Mouse (Mus musculus) kidney, adult 9 months (tissue): ENCODE data around the gene Denr.

Source experiments
- DNase-seq: peaks from one replicate; pipeline ENCODE4 v3.0.0; 2022

Gene Denr

GRCm38 (mm10) chr5:123906976-123907630, at the start of gene Denr:
TSS of gene Denr (plus strand) at chr5:123907175.
- peak; percentile 98 for DNase-seq

DNA sequence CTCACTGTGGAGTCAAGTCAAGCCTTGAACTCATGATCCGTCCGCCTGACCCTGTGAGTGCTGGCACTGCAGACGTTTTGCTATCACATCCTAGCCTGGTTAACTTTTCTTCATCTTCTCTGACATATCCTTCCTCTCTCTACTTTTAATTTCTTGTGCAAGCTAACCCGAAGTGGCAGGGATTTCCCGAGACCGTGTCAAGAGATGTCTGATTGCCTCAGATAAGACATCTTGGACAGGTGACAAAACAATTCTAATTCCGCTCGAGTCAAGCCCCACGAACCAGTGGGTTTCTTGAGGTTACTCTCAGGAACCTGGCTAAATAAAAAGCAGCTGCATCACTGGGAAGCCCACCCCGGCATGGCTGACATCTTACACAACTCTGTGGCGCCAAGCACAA, 48.2 kb upstream of the Denr start:
- DNase-seq, result no peak

DNA sequence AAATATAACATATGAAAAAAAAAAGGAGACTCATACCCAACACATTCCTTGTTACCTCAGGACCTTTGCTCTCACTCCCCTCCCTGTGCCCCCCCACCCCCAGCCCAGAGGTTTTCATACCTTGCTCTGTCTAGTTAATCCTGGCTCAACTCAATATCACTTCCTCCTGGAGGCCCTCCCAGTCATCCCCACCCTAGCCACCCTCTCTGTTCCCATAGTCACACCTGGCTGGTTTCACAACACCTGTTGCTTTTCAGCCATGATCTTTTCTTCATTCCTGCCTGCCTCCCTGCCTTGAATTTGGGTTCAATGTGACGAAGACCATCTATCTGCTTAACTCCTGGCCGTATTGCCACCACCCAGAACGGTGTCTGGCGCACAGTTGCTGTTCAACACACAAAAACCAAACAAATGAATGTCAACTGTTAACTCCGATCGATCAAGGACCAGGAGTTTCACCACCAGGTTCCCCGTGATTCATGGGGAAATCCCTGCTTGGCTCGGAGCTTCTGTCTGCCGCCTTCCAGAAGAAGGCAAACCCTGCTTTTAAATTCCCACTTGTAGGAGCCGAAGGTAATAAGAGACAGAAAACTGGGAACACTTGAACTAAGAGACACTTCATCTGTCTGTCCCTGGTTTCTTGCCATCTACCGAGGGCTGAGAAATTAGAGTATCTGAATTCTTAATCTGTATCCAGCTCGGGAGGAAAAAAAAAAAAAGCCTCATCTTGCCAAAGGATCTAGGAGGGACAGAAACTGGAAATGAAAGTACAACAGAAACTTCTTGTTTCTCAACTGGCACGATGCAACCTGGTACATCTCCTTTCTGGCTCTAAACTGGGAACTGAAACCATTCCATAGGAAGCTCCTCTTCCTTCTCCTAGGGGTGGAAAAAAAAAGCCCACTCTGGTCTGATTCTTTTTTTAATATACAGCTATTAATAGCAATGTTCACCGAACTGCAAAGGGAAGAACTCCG, 44.3 kb upstream of the Denr start:
- no peak for DNase-seq

DNA sequence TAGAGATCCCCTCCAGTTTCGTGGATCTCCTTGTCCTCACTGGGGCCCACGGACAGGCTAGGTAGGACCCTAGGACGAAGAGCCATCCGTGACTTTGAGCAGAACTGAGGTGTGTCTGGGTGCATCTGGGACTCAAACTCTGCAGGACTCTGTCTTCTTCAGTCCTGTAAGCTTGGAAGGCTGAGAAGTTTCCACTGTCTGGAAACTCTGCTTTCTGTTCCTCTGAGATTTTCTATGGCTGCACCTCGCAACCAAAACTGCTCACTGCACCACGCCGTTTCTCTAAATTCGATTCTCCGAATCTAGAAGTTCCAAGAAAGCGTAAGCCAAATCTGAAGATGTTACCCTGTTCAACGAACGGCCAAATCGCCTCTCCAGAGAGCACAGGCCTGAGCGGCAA, 43.0 kb upstream of the Denr start:
- DNase-seq, result no peak

- DNase-seq, result no peak
Observed at GRCm38 (mm10) chr5:123865365-123865764, 41.6 kb upstream of the Denr start, which contains the start of gene Hcar2. TSS of gene Hcar2 (minus strand) at chr5:123865499.

DNA sequence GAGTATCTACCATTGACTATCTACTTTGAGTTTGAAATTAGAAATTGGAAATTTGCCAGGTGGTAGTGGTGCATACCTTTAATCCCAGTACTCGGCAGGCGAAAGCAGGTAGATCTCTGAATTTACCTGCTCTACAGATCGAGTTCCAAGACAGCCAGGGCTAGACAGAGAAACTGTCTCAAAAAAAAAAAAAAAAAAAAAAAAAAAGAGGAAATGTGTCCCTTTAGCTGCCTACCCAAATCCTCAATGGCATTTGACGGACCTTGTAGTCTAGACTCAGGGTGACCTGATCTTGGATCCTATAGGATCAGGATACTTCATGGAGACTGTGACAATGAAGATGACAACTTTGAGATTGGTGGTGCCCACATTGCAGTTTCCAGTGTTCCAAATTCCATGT, 40.5 kb upstream of the Denr start:
- no peak for DNase-seq

DNA sequence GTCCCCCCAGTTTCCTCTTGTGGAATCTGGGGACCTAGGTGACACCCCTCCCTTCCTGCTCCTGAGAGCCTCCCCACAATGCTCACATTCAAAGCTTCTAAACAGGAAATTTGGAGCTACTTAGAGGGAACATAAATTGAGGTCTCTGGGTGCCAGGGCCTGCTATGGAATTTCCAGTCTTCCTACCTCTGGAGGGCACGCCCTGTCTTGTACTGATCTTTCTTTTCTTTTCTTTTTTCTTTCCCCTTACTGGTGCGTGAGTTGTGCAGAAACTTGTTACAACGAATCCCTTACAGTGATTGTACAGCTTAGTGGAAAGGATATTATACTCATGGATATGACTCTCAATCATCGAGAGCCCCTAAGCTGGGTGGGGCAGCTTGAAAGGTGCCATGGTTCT, 37.4 kb upstream of the Denr start:
- DNase-seq, result no peak

DNA sequence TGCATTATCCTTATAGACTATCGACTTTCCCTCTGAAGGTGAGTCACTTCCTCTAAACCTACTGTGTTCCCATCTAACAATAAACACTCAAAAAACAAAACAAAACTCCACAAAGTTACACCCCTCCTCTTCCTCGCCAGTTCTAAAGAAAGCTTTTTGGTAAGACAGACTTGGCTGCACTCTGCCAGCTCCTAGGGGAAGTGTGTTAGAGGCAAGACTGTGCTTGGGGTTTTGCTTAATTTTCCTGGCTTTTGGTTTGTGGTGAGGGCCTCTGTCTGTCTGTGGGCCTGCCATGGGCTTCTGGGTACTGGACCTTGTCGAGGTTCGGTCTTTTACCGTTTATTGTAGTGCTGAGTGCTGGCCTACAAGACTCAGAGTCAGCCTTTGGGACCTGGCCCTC, 32.8 kb upstream of the Denr start:
- no peak for DNase-seq

- no peak for DNase-seq
Observed at GRCm38 (mm10) chr5:123878056-123878455, 28.9 kb upstream of the Denr start.

GRCm38 (mm10) chr5:123879928-123880327, 27.0 kb upstream of the Denr start, which contains the start of gene Hcar1:
TSS of gene Hcar1 (minus strand) at chr5:123880020.
- no peak for DNase-seq

DNA sequence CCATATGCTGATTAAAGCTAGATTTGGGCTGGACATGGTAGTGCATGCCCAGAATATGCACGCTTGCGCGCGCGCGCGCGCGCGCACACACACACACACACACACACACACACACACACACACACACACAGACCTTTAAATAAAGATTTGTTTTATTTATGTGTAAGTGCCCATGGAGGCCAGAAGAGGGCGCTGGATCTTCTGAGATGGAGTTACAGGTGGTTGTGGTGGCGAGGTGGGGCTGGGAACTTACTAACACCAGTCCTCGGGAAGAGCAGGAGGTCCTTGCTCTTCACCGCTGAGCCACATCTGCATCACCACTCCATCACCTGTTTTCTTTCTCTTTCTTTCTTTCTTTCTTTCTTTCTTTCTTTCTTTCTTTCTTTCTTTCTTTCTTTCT, 26.2 kb upstream of the Denr start:
- DNase-seq, result no peak

DNA sequence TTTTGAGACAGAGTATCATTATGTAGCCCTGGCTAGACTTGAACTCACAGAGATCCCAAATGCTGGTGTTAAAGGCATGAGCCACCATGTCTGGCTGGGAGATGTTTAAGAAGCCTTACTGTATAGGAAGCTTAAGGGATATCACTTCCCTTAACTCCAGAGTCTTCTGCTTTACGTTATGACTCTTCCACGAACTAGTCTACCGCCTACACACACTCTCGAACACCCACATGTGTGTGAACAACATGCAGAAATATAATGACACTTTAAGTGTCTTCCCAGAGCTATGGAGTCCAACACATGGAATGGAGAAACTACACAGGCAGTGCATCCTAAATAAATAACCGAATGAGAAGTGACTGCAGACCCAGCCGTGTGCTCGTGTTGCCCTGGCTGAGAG, 23.1 kb upstream of the Denr start:
- no peak for DNase-seq

DNA sequence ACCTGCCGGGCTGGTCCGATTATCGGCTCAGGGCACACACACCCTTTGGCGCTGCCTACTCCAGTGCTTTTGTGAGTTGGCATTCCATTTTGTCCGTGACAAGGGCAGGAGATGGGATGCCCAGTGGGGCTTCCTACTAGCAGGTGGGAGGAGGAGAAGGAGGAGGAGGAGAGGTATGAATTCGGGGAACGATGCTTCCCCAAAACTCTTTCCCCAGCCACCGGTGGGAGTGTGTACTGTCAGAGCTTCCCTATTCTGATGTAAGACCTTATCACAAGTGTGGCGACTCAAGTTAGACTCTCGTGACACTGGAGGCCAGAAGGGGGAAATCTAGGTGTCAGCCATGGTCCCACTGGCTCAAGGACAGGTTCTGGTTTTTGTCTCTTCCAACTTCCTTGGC, 22.6 kb upstream of the Denr start:
- no peak for DNase-seq

DNA sequence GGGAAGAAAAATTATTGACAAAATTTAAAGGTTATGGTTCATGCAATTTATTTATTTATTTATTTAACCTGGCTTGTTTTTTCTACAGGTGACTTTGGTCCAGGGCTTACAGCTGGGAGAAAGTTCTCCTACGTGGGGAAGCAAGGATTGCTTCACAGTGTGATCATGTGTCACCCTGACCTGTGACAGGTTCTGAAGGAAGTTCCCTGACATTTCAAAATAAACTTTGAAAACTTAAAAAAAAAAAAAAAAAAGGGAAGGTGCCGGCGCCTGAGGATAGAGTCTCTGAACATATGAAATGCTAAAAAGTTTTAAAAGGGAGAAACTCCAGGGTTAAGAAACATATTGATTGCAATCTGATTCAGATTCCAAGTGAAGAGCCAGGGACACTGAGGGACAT, 20.6 kb upstream of the Denr start:
- DNase-seq, result no peak

DNA sequence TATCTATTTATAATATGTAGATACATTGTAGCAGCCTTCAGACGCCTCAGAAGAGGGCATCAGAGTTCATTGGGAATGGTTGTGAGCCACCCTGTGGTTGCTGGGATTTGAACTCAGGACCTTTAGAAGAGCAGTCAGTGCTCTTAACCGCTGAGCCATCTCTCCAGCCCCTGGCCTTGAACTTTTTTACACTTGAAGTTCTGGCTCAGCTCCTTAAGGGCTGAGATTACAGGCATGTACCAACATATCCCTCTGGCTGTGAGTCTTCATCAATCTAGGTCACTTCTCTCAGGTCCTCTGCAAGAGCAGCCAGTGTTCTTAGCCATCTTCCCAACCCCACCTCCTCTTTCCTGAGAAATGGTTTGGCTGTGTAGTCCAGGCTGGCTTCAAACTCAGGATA, 16.7 kb upstream of the Denr start:
- DNase-seq, result no peak

DNA sequence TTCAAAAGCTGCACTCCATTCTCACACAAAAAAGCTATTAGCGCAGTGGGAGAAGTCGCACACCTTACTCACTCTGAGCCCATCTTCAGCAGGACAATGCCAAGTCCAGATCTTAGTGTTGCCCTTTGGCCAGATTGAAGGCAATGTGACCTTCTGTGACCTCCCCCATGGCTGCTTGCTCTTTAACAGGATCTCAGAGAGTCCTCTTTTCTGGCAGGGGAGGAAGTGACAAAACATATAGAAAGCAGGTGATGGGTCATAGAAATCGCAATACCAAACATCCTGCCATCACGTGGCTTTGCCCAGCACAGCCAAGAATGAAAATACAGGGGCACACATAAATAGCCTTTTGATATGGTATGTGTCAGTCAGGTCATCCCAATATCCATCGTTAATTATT, 16.0 kb upstream of the Denr start:
- DNase-seq, result no peak

GRCm38 (mm10) chr5:123891669-123892068, 15.3 kb upstream of the Denr start:
- no peak for DNase-seq

- DNase-seq, result no peak
Observed at GRCm38 (mm10) chr5:123893520-123893919, 13.5 kb upstream of the Denr start.

DNA sequence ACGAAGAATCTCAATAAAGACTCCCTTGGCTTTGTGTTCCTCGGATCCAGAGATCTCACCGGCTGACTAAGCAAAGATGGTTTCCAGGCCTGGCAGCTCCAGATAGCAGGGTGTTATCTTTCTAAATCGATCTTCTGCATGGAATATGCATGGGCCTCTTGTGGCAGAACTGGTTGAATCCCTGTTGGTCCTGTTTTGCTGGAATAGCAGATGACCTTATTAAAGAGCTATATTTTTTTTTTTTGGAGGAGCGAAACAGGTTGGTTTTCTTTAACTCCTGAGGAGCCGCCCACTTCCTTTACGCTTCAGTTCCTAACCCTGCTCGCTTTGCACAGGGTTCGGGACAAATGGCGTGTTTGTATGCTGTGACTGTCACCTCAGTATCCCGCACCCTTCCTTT, 10.6 kb upstream of the Denr start:
- DNase-seq, result no peak

- no peak for DNase-seq
Observed at GRCm38 (mm10) chr5:123897352-123897751, 9.6 kb upstream of the Denr start.

DNA sequence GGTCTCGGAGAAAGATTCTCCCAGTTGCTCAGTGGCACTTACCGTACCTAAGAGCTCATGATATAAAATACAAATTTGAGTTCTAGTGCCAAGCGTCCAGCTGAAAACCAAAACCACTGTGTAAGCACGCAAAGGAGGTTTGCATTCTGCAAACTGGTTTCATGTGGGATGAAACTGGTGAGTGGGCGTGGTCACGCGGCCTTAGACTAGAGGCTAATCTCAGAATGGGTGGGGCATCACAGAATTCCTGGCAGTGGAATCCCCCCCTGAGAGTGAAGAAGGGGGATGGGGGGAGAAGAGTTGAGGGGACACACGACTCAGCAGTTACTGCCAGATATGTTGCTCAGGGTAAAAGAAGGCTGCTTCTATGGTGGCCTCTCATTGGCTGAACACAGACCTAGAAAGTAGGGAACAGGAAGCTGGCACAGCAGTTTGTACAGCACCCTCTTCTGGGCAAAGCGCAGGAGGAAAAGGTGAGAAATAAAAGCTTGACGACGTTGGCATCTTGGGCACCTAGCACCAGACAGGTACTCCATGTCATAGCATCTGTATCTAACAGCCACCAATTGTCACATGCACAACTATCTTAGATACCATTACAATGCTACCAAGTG, 2.8 kb upstream of the Denr start:
- no peak for DNase-seq

DNA sequence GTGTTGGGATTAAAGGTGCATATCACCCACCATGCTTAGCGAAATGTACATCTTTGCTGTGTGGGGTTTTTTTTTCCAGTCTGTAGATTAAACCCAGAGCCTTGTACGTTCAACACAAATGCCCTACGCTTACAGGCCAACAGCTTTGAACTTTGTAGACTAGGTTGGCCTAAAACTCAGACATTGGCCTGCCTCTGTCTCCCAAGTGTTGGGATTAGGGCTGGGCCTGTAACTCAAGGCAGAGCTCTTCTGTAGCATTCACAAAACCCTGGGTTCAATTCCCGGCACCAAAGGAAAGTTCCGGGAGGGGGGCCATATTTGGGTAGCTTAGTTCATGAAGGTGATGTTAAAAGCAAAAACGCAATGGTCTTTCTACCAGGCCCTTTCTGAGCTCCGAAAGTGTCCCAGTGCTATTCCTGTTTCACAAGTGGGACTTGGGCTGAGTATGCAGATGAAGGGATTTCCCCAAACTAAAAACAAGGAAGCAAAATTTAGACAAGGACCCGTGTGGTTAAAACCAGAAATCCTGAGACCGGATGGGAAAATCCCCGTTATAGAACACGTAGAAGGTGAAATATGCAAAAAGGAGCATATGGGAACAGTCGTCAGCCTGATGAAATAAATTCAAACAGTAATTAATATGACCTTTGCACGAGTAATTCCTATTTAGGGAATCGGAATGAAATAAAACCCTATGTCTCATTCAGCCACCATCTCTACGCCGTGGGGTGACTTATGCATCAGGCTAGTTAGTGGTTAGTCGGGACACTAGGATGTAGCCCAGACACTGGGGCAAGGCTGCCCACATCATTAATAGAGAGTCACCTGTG, 614 bp upstream of the Denr start:
- no peak for DNase-seq

DNA sequence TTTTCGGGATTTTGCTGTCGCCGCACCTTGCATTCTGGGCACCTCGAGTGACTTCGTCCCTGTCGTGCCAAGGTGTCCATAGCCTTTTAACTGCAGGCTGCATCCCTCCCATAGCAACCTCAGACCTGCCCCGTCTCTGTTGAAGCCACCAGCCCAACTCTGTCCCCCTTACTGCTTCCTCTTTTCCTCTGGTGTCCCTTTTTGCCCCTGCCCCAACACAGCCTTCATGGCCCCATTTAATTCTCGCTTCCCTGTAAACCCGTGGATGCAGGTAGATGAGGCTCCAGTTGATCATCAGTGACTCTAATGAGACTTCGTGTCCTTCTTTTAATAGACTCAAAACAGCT, 629 bp downstream of the Denr start:
- no peak for DNase-seq
